Comparison of ENCODE assay signal across 8 mouse cellular contexts in the genomic region with DNA sequence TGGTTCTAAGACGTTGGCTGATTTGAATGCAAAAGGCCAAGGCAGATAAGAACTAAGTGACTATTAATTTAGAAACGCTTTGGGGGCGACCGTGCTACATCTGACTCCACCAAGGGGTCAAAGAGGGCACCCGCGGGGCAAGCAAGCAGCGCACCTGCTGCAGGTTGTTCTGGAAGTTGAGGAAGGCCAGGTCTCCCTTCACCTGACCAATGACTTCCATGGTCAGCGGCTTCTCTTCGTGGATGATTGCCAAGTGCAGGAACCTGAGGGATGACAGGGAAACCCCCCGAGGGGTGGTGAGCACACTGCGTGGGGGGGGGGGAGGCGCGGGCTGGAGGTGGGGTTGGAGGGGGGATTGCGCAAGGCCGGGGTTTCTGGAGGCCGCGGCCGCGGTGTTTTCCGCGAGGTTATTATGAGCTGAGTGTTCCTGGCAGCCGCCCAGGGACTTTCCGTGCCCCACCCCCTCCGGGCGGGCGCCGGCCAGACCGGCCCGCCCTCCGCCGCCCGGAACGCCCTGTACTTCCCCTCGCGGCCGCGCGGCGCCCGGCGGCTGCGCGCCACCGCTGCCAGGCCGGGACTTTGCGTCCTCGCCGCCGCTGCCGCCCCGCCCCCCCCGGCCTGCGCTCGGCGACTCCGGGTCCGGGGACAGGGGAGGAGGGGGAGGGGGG. TPM values are rescaled to one million over a fixed set of nuclear protein-coding genes. Genes with fewer than 3 reads are reported as not detected.
DNase-seq lines count a peak whose midpoint lies in the region; ATAC-seq lines count a peak whose summit lies in the region.

No protein-coding gene starts in this region.

- ATAC-seq in inflammation-experienced regulatory T-cells, adult 6 months, result peak; percentile 36
- peak; percentile 30 for ATAC-seq in megakaryocyte progenitor cell, adult 5-6 weeks (replicated peaks; ENCODE audit: poor library complexity)

- intact Hi-C loops in left cerebral cortex, postnatal 10 days (cut with DNase I), result loop anchor here (5.0 kb wide), 2 partner anchors 34 to 94 kb away; no protein-coding TSS in a partner anchor

- peak; percentile 99 for DNase-seq in adrenal gland, adult (ENCODE audit: inconsistent age in 2 of 2, low spot score in 1 of 2)
- peak; percentile 79 for DNase-seq in embryo, embryonic 10 days (ENCODE audit: low spot score)
- peak; percentile 99 for DNase-seq in gastrocnemius, postnatal 10 days
- peak; percentile 82 to 96 for DNase-seq in left cerebral cortex, postnatal 10 days (ENCODE audit: extremely low spot score in 1 of 2, low spot score in 2 of 2)
- peak; percentile 91 to 92 for DNase-seq in right cerebral cortex, postnatal 10 days (ENCODE audit: low spot score in 2 of 2)
- DNase-seq in urinary bladder, postnatal 25 days (ENCODE audit: low spot score), result peak; percentile 98

RNA-seq across cellular contexts. Expression of gene Nfkbia, which starts 0.8 kb away (rescaled TPM):
- 10 to 100 TPM; 24.8 to 38.1 TPM for total RNA-seq in gastrocnemius, postnatal 10 days (2021)
- 100 to 1,000 TPM; 545 to 574 (median 562) TPM for polyA plus RNA-seq in inflammation-experienced regulatory T-cells, adult 6 months (2017; shearing (Covaris generic))
- total RNA-seq in left cerebral cortex, postnatal 10 days (2021), result 10 to 100 TPM; 27.8 to 37.5 TPM
- 40.6 and 85.4 TPM in 2 replicates for total RNA-seq in megakaryocyte progenitor cell, adult 5-6 weeks (2015)
- 36.4 and 69.6 TPM in 2 replicates for total RNA-seq in megakaryocyte progenitor cell, adult 5-6 weeks (2017)

Comparison
In these comparisons a context has a peak if more than half of its experiments do, and no peak if none do; other contexts are left out.
1. Peak in every context shown above with its lines: DNase-seq and ATAC-seq.